Mouse (Mus musculus): ENCODE data around the gene Vmn2r46.
"Not testable (repeated sequence)": the region's sequence is repeated elsewhere in the genome, so short reads cannot be mapped to it uniquely, and the experiment has no call there.

Vmn2r46 gene

GRCm38 (mm10) chr7:9770471-9770870, at the start of gene Vmn2r46:
Gene Vmn2r46 (minus strand): TSS chr7:9770571.
- not testable (repeated sequence) for DNase-seq (ENCODE audit: low spot score)
